Mouse (Mus musculus): Measurements from ENCODE around the gene Ccdc38. TPM values are rescaled to one million over a fixed set of nuclear protein-coding genes. Genes with fewer than 3 reads are reported as not detected.
A peak's percentile ranks its signal among the peaks of the same experiment; 100 is the strongest.

Gene Ccdc38
- polyA plus RNA-seq (2012; rRNA removed): 0.02 TPM in 1 of 2 replicates, not detected in the other

- no peaks in the 10 kb centered on the region for H3K36me3 ChIP-seq (ENCODE audit: control insufficient read depth, insufficient read depth, low read length)
- peak; percentile 15 to 22 for DNase-seq (ENCODE audit: low read depth in 1 of 2, low spot score in 2 of 2)
- H3K4me1 ChIP-seq (ENCODE audit: control insufficient read depth, insufficient read depth, insufficient read length): peaks cover 14% of the 10 kb centered on the region
- no peaks in the 10 kb centered on the region for H3K27me3 ChIP-seq (ENCODE audit: control insufficient read depth, insufficient read depth, low read length)
- TF ChIP-seq POLR2A (IDR thresholded peaks at IDR 0.05; ENCODE audit: low read depth, low read length): no peak
- no peak for TF ChIP-seq CTCF (IDR thresholded peaks at IDR 0.05; ENCODE audit: extremely low read depth, insufficient read depth, insufficient read length, insufficient replicate concordance)
- WGBS: 45% methylated on average over 17 of the region's 17 CpGs
- peak within 1 kb of the TSS; percentile 62; the same call in 1 of the 2 replicates for H3K27ac ChIP-seq (ENCODE audit: insufficient read depth, low read length)
- peak within 1 kb of the TSS; percentile 56 for H3K4me3 ChIP-seq (ENCODE audit: extremely low read depth, insufficient read depth, insufficient read length)
Observed at GRCm38 (mm10) chr10:93540431-93541210, at the start of gene Ccdc38. Gene Ccdc38 (plus strand): TSS chr10:93540632.

DNA sequence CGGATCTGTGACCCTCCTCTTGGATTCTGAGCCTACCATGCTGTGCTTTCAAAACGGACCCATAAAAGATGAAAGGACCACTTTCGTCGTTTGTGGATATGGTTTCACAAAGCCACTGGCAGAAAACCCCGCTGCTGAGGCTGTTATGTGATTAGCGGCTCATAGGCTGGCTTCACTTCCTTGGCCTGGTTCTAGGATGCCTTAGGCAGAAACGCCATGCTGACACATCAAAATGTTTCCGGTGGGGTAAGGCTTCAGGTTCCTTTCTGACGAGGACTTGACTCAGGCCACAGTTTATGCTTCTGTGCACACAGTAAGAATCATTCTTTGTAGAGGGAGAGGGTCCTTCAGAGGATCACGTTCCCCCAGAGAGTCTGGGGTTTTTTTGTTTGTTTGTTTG lies 39.6 kb upstream of the Ccdc38 start:
- DNase-seq (ENCODE audit: low read depth in 1 of 2, low spot score in 2 of 2): no peak
- H3K36me3 ChIP-seq (ENCODE audit: control insufficient read depth, insufficient read depth, low read length): no peaks in the 10 kb centered on the region
- no peaks in the 10 kb centered on the region for H3K4me1 ChIP-seq (ENCODE audit: control insufficient read depth, insufficient read depth, insufficient read length)
- no peaks in the 10 kb centered on the region for H3K27me3 ChIP-seq (ENCODE audit: control insufficient read depth, insufficient read depth, low read length)
- no peak overlapping the region for H3K27ac ChIP-seq (ENCODE audit: insufficient read depth, low read length)
- TF ChIP-seq POLR2A (IDR thresholded peaks at IDR 0.05; ENCODE audit: low read depth, low read length) (no peak), CTCF (IDR thresholded peaks at IDR 0.05; ENCODE audit: extremely low read depth, insufficient read depth, insufficient read length, insufficient replicate concordance) (no peak)
- WGBS: 33% methylated on average over 10 of the region's 10 CpGs
- no peak overlapping the region for H3K4me3 ChIP-seq (ENCODE audit: extremely low read depth, insufficient read depth, insufficient read length)

GRCm38 (mm10) chr10:93501346-93501745 lies 39.1 kb upstream of the Ccdc38 start:
- TF ChIP-seq POLR2A (IDR thresholded peaks at IDR 0.05; ENCODE audit: low read depth, low read length) (no peak), CTCF (IDR thresholded peaks at IDR 0.05; ENCODE audit: extremely low read depth, insufficient read depth, insufficient read length, insufficient replicate concordance) (no peak)
- DNase-seq (ENCODE audit: low read depth in 1 of 2, low spot score in 2 of 2): no peak
- WGBS: 89% methylated on average over 10 of the region's 10 CpGs
- no peaks in the 10 kb centered on the region for H3K36me3 ChIP-seq (ENCODE audit: control insufficient read depth, insufficient read depth, low read length)
- no peak overlapping the region for H3K27ac ChIP-seq (ENCODE audit: insufficient read depth, low read length)
- H3K27me3 ChIP-seq (ENCODE audit: control insufficient read depth, insufficient read depth, low read length): no peaks in the 10 kb centered on the region
- no peaks in the 10 kb centered on the region for H3K4me1 ChIP-seq (ENCODE audit: control insufficient read depth, insufficient read depth, insufficient read length)
- H3K4me3 ChIP-seq (ENCODE audit: extremely low read depth, insufficient read depth, insufficient read length): no peak overlapping the region

- DNase-seq (ENCODE audit: low read depth in 1 of 2, low spot score in 2 of 2): no peak
- WGBS: 86% methylated on average over 7 of the region's 7 CpGs
- no peak for TF ChIP-seq POLR2A (IDR thresholded peaks at IDR 0.05; ENCODE audit: low read depth, low read length)
- no peak for TF ChIP-seq CTCF (IDR thresholded peaks at IDR 0.05; ENCODE audit: extremely low read depth, insufficient read depth, insufficient read length, insufficient replicate concordance)
Observed at GRCm38 (mm10) chr10:93508383-93508970, 32.0 kb upstream of the Ccdc38 start.

GRCm38 (mm10) chr10:93509532-93510153 lies 30.8 kb upstream of the Ccdc38 start:
- DNase-seq (ENCODE audit: low read depth in 1 of 2, low spot score in 2 of 2): no peak
- Histone ChIP-seq H3K4me1 (ENCODE audit: control insufficient read depth, insufficient read depth, insufficient read length) (no peaks in the 10 kb centered on the region), H3K27me3 (ENCODE audit: control insufficient read depth, insufficient read depth, low read length) (no peaks in the 10 kb centered on the region), H3K36me3 (ENCODE audit: control insufficient read depth, insufficient read depth, low read length) (no peaks in the 10 kb centered on the region), H3K27ac (ENCODE audit: insufficient read depth, low read length) (no peak overlapping the region), H3K4me3 (ENCODE audit: extremely low read depth, insufficient read depth, insufficient read length) (no peak overlapping the region)
- TF ChIP-seq POLR2A (IDR thresholded peaks at IDR 0.05; ENCODE audit: low read depth, low read length) (no peak), CTCF (IDR thresholded peaks at IDR 0.05; ENCODE audit: extremely low read depth, insufficient read depth, insufficient read length, insufficient replicate concordance) (no peak)
- WGBS: 84% methylated on average over 15 of the region's 15 CpGs

More at GRCm38 (mm10) chr10:93508383-93508970, 32.0 kb upstream of the Ccdc38 start:
- H3K36me3 ChIP-seq (ENCODE audit: control insufficient read depth, insufficient read depth, low read length): no peaks in the 10 kb centered on the region
- H3K27me3 ChIP-seq (ENCODE audit: control insufficient read depth, insufficient read depth, low read length): no peaks in the 10 kb centered on the region
- no peak overlapping the region for H3K4me3 ChIP-seq (ENCODE audit: extremely low read depth, insufficient read depth, insufficient read length)
- H3K4me1 ChIP-seq (ENCODE audit: control insufficient read depth, insufficient read depth, insufficient read length): no peaks in the 10 kb centered on the region
- no peak overlapping the region for H3K27ac ChIP-seq (ENCODE audit: insufficient read depth, low read length)

- WGBS: 54% methylated on average over 1 of the region's 1 CpGs
- DNase-seq (ENCODE audit: low read depth in 1 of 2, low spot score in 2 of 2): no peak
- no peak for TF ChIP-seq POLR2A (IDR thresholded peaks at IDR 0.05; ENCODE audit: low read depth, low read length)
- TF ChIP-seq CTCF (IDR thresholded peaks at IDR 0.05; ENCODE audit: extremely low read depth, insufficient read depth, insufficient read length, insufficient replicate concordance): no peak
- H3K27me3 ChIP-seq (ENCODE audit: control insufficient read depth, insufficient read depth, low read length): no peaks in the 10 kb centered on the region
- H3K4me1 ChIP-seq (ENCODE audit: control insufficient read depth, insufficient read depth, insufficient read length): no peaks in the 10 kb centered on the region
- no peak overlapping the region for H3K27ac ChIP-seq (ENCODE audit: insufficient read depth, low read length)
- no peaks in the 10 kb centered on the region for H3K36me3 ChIP-seq (ENCODE audit: control insufficient read depth, insufficient read depth, low read length)
- no peak overlapping the region for H3K4me3 ChIP-seq (ENCODE audit: extremely low read depth, insufficient read depth, insufficient read length)
Observed at GRCm38 (mm10) chr10:93515419-93515818, 25.0 kb upstream of the Ccdc38 start.
